Mouse (Mus musculus) E14TG2a.4 (cell line): Measurements from ENCODE around the gene Vav3.

Experiments used
- H3K27me3 ChIP-seq: 2 replicates; pipeline ENCODE4 v1.6.1; 2014; ENCODE audit warnings: low read length, control low read depth; ENCODE audit not compliant: insufficient read depth
- H3K36me3 ChIP-seq: 2 replicates; pipeline ENCODE4 v1.6.1; 2014; ENCODE audit warnings: low read length, control low read depth; ENCODE audit not compliant: insufficient read depth
- H3K4me1 ChIP-seq: replicated peaks from 2 replicates; pipeline ENCODE4 v1.6.1; 2014; ENCODE audit warnings: low read depth, low read length, control low read depth
- H3K4me3 ChIP-seq: replicated peaks from 2 replicates; pipeline ENCODE4 v1.5.1; 2014; ENCODE audit warnings: mild to moderate bottlenecking, low read length
- H3K9me3 ChIP-seq: 2 replicates; pipeline ENCODE4 v1.6.1; 2014; ENCODE audit warnings: low read length, control low read depth
- CTCF ChIP-seq: conservative IDR thresholded peaks from 2 replicates; pipeline ENCODE4 v1.5.1; 2014; ENCODE audit warnings: low read length
- NANOG ChIP-seq: IDR thresholded peaks from 2 replicates; pipeline ENCODE4 v1.6.1; 2014; ENCODE audit warnings: borderline replicate concordance, low read length, mixed read lengths
- POU5F1 ChIP-seq: IDR thresholded peaks from 2 replicates; pipeline ENCODE4 v1.6.1; 2014; ENCODE audit warnings: low read length, borderline replicate concordance

Vav3 gene

DNA sequence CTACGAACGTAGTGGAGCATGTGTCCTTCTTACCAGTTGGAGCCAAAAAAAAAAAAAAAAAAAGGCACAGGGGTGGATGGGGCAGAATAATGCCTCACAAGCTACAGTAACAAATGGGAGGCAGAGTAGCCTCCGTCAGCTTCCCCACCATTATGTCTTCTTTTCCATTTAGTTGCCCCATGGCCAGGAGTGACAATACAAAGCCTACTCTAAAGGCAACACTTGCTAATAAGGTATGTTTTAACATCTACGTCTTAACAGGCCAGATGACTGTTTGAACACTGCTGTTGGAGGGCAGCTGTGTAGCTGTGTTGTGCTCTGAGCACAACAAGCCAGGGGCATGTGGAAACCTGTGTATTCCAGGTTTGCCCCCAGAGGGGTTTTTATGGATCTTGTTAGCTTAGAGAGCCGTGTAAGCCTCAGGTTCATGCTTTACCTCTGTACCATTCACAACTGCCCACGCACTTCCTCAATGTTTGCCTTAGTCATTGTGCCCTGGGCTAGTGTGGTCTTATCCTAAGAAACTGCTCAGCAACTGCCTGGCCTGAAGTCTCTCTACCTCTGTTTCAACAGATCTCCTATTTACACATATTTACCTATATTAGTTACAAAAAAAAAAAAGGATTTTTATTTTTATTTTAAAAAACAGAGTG is 29.2 kb upstream of the Vav3 start:
- no peak for TF ChIP-seq CTCF
- TF ChIP-seq POU5F1, result no peak
- TF ChIP-seq NANOG, result no peak
- H3K27me3 ChIP-seq, result no peaks in the 10 kb centered on the region; the same call in 1 of the 2 replicates

DNA sequence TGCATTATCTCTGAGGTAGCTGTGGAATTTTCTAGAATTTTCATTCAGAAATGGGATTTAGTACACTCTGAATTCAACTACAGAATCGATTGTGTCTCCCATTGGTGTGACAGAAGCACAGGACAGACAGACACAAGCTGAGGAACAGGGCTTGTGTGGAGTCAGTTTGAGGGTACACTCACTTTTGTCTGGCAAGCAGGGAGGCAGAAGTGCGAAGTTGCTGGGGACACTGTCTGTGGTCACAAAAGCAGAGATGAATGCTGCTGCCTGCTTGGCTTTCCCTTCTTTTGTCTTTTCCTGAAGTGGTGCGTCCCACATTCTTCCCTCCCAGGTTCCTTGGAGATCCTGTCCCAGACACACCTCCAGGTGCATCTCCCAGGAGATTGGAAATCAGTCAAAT is 28.6 kb upstream of the Vav3 start:
- Histone ChIP-seq H3K27me3 (no peaks in the 10 kb centered on the region; the same call in 1 of the 2 replicates), H3K4me3 (no peak overlapping the region), H3K36me3 (no peaks in the 10 kb centered on the region), H3K9me3 (no peaks in the 10 kb centered on the region), H3K4me1 (no peaks in the 10 kb centered on the region)
- TF ChIP-seq CTCF (no peak), NANOG (no peak), POU5F1 (no peak)

More for the DNA sequence above, 29.2 kb upstream of the Vav3 start:
- no peaks in the 10 kb centered on the region for H3K4me1 ChIP-seq
- H3K4me3 ChIP-seq, result no peak overlapping the region
- no peaks in the 10 kb centered on the region for H3K36me3 ChIP-seq
- H3K9me3 ChIP-seq, result no peaks in the 10 kb centered on the region

DNA sequence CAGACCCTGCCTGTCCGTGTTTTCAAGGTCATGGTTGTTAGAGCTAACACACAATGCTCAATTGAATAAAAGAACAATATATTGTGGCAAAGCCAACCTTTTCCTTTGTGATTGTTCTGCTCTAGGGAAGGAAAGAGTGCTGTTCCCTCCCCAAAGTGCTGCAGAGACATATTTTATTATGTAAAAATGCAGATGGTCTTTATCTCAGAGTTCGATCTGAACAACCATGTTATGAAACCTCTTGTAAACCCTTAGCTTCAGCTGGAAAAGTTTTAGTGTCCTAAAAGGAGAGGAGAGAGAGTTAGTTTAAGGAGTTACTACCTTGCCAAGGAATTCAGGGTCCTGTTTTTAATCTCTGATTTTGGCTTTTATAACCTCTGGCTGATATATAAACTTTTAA is 27.0 kb upstream of the Vav3 start:
- H3K4me3 ChIP-seq, result no peak overlapping the region
- H3K36me3 ChIP-seq, result no peaks in the 10 kb centered on the region
- H3K9me3 ChIP-seq, result no peaks in the 10 kb centered on the region
- no peak for TF ChIP-seq POU5F1
- TF ChIP-seq NANOG, result no peak
- TF ChIP-seq CTCF, result no peak
- H3K27me3 ChIP-seq, result no peaks in the 10 kb centered on the region; the same call in 1 of the 2 replicates
- H3K4me1 ChIP-seq, result no peaks in the 10 kb centered on the region

DNA sequence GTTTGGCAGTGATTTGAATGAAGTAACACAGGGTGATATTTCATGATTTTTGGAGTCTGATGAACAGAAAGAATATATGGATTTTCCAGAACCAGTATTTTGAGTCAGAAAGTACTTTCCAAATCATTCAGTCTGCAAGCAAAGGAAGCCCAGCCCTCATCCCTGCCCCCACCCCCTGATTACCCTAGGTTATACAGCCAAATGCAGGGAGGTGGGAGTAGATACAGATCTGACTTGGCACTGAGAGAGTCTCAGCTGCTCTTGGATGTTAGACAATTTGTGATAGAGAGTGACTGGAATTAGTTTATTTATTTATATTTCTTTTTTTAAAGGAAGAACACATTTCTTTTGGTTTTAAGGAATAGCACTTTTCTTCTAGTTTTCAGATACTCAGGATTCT is 18.2 kb upstream of the Vav3 start:
- H3K4me1 ChIP-seq, result peaks cover 5% of the 10 kb centered on the region; the same call in 1 of the 2 replicates
- H3K36me3 ChIP-seq, result no peaks in the 10 kb centered on the region
- H3K4me3 ChIP-seq, result no peak overlapping the region
- no peaks in the 10 kb centered on the region for H3K9me3 ChIP-seq
- TF ChIP-seq POU5F1, result no peak
- TF ChIP-seq NANOG, result no peak
- no peak for TF ChIP-seq CTCF
- H3K27me3 ChIP-seq, result no peaks in the 10 kb centered on the region

DNA sequence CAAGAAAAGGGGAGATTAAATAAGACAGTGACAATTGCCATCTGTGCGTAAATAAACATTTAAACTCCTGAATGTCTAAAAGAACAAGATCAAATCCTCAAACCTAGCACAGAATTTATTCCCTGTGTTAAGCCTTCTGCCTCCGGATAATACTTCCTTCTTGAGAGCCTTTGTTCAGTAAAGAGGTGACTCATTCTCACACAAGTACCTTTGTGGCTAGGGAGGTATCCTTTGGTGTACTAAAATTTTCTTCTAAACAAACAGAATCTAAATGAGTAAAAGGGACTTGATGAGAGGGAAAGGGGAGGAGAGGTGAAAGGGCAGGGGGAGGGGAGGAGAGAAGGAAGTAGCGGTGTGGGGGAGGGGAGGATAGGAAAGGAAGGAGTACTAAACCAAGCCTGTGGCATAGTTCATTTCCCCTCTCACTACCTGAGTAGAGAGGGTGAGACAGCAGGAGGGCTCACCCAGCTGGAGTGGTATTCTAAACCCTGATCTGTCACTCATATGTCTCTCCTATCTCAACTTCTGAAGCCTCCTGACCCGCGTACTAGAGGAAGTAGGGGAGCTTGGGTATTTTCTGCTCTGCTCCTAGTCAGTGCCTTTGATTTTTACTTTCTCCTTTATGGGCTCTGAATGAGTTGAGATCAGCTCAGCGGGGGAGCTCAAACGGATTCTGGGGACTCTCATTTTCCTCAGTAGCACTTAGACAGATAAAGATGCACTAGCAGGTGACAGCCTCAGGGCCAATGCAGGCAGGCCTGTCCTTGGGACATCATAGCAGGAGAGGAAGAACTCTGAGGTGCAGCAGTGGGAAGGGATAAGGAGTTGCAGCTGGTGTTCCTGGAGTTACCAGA is 16.8 kb upstream of the Vav3 start:
- TF ChIP-seq POU5F1 (no peak), CTCF (no peak), NANOG (no peak)
- peaks cover 5% of the 10 kb centered on the region; the same call in 1 of the 2 replicates for H3K4me1 ChIP-seq

DNA sequence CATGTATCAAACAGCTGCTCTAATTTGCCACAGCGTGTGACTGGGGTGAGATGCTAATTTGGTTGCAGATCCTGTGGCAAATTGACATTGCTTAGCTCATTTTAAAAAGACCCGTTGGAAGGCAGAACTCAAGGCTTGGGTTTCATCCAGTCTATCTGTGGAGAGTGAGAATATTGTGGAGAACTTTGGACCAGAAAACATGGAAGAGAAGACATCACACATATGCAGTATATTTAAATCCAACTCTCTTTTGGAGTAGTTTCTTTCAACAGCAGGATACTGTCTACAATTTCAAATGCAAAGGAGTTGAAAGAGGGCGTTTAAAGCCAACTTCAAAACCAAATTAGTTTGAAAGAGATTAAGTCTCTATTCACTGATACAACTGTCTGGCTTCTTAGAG is 13.3 kb upstream of the Vav3 start:
- H3K4me1 ChIP-seq, result peaks cover 5% of the 10 kb centered on the region; the same call in 1 of the 2 replicates
- TF ChIP-seq CTCF, result no peak
- no peak for TF ChIP-seq POU5F1
- no peak for TF ChIP-seq NANOG
- no peak overlapping the region for H3K4me3 ChIP-seq
- H3K27me3 ChIP-seq, result no peaks in the 10 kb centered on the region
- no peaks in the 10 kb centered on the region for H3K36me3 ChIP-seq
- H3K9me3 ChIP-seq, result peaks cover 7% of the 10 kb centered on the region; the same call in 1 of the 2 replicates

More for the DNA sequence above, 16.8 kb upstream of the Vav3 start:
- Histone ChIP-seq H3K4me3 (no peak overlapping the region), H3K36me3 (no peaks in the 10 kb centered on the region), H3K27me3 (no peaks in the 10 kb centered on the region), H3K9me3 (no peaks in the 10 kb centered on the region)

DNA sequence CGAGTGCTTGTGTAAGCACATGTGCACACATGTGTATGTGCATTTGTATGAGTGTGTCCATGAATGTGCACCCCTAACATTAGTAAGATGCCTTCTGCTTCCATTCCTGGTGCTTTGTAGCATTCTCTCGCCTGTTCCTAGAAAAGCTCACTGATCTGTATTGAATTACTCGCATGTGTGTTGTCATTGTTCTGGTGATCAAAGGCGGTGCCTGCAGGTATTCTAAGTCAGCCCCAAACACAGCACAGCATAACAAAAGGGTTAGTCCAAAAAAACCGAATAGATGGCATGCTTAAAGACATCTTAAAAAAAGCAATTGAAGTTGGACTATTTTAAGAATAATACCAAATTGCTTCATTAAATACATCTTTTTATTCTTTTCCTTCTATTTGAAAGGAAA is 7.7 kb upstream of the Vav3 start:
- no peaks in the 10 kb centered on the region for H3K36me3 ChIP-seq
- H3K4me1 ChIP-seq, result no peaks in the 10 kb centered on the region
- H3K9me3 ChIP-seq, result peaks cover 7% of the 10 kb centered on the region; the same call in 1 of the 2 replicates
- H3K27me3 ChIP-seq, result no peaks in the 10 kb centered on the region; the same call in 1 of the 2 replicates
- no peak for TF ChIP-seq NANOG
- TF ChIP-seq POU5F1, result no peak
- TF ChIP-seq CTCF, result no peak
- no peak overlapping the region for H3K4me3 ChIP-seq

DNA sequence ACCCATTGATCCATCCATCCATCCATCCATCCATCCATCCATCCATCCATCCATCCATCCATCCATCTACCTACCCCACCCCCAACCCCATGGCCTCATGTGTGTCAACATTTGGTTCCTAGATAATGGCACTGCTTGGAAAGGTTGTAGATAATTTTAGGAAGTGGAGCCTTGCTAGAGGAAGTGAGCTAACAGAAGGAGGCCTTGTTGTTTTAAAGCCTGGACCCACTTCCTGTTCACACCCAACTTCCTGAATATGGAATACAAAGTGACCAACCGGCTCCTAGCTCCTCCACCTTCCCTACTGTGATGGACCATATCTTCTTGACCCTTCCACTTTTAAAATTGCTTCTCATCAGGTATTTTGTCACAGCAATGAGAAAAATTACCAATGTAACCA is 5.0 kb upstream of the Vav3 start:
- Histone ChIP-seq H3K4me3 (no peak overlapping the region), H3K4me1 (peaks cover 5% of the 10 kb centered on the region; the same call in 1 of the 2 replicates), H3K36me3 (no peaks in the 10 kb centered on the region), H3K27me3 (peaks cover 17% of the 10 kb centered on the region), H3K9me3 (no peaks in the 10 kb centered on the region)
- no peak for TF ChIP-seq CTCF
- TF ChIP-seq POU5F1, result no peak
- TF ChIP-seq NANOG, result no peak
